8 mouse cellular contexts compared by ENCODE assay signal in the genomic region with DNA sequence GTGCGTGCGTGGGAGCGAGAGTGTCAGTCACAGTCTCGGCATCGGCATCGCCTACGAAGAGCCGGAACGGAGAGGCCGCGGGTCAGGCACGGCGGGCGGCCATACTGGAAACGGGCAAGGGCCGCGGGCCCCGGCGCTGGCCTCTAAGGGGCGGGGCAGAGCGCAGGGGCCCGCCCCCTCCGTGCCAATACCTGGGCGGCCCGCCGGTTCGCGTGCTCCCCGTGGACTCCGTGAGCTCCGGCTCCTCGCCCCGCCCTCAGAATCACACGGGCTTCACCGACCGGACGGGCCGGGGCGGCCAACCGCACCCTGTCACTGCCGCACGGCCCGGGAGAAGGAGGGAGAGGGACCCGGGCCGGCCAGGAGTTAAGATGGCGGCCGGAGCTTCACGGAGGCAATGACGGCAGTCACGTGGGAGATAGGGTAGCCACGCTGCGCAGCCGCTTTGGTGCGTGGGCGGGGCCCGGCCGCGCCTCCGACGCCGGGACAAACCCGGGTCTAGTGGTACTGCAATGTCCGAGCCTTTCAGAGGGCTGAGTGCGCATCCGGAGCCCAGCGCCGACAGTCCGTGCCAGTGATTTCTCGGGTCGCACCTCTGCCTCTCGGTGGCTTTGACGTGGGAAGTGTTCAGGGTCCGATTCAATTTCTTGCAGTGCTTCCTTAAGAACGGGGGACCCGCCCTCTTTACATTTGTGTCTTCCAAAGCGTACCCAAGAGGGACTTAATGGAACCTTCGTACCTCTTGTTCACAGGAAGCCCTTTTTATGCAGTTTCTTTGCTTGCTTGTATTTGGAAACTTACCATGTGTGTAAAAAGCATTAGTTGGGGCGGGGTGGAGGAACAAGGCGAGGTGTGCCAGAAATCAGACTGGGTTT. TPM values are rescaled to one million over a fixed set of nuclear protein-coding genes. Genes with fewer than 3 reads are reported as not detected.
DNase-seq lines count a peak whose midpoint lies in the region; ATAC-seq and TF ChIP-seq lines count a peak whose summit lies in the region.

No protein-coding gene starts in this region.

- peak overlapping the region; percentile 99 for H3K9ac ChIP-seq in embryonic facial prominence, embryonic 14.5 days (ENCODE audit: low read depth, low read length)
- H3K9ac ChIP-seq in limb, embryonic 14.5 days (ENCODE audit: low read depth, low read length, severe bottlenecking) = peak overlapping the region; percentile 95
- H3K9ac ChIP-seq in midbrain, postnatal 0 days (replicated peaks; ENCODE audit: low read length, poor library complexity, severe bottlenecking) = peak overlapping the region; percentile 97

- ATAC-seq in embryonic facial prominence, embryonic 14.5 days (ENCODE audit: low read depth) = peak; percentile 97
- ATAC-seq in limb, embryonic 14.5 days (ENCODE audit: low FRiP score, low read depth) = peak; percentile 97
- ATAC-seq in midbrain, postnatal 0 days (ENCODE audit: low FRiP score) = peak; percentile 98

- TF ChIP-seq POLR2A in limb, embryonic 14.5 days (IDR thresholded peaks at IDR 0.05; ENCODE audit: borderline replicate concordance, extremely low read depth, insufficient read depth, insufficient read length) = peak; percentile 90; the same call in 1 of the 2 replicates

- no peaks in the 10 kb centered on the region for H3K27me3 ChIP-seq in embryonic facial prominence, embryonic 14.5 days (replicated peaks; ENCODE audit: control insufficient read depth, insufficient read depth, low read length)
- no peaks in the 10 kb centered on the region for H3K27me3 ChIP-seq in limb, embryonic 14.5 days (ENCODE audit: control insufficient read depth, insufficient read depth, low read length)
- H3K27me3 ChIP-seq in midbrain, postnatal 0 days (ENCODE audit: insufficient read depth, low read length) = no peaks in the 10 kb centered on the region

- H3K4me1 ChIP-seq in embryonic facial prominence, embryonic 14.5 days (ENCODE audit: control insufficient read depth, insufficient read depth, low read length) = peaks cover 31% of the 10 kb centered on the region
- peaks cover 13% of the 10 kb centered on the region for H3K4me1 ChIP-seq in limb, embryonic 14.5 days (ENCODE audit: control insufficient read depth, insufficient read depth, low read length)
- H3K4me1 ChIP-seq in midbrain, postnatal 0 days (ENCODE audit: insufficient read depth, low read length) = peaks cover 16% of the 10 kb centered on the region; the same call in 1 of the 2 replicates

- peak overlapping the region; percentile 94 for H3K27ac ChIP-seq in embryonic facial prominence, embryonic 14.5 days (replicated peaks; ENCODE audit: low read depth, low read length)
- H3K27ac ChIP-seq in limb, embryonic 14.5 days (replicated peaks; ENCODE audit: low read depth, low read length) = peak overlapping the region; percentile 93
- peak overlapping the region; percentile 98 for H3K27ac ChIP-seq in midbrain, postnatal 0 days (ENCODE audit: low read depth, low read length)

- peak; percentile 90 for DNase-seq in 3T3-L1 (ENCODE audit: low read depth, low spot score)
- peak; percentile 73 to 85 for DNase-seq in adrenal gland, postnatal 4 days (ENCODE audit: low spot score in 2 of 2)
- DNase-seq in embryonic facial prominence, embryonic 14.5 days (ENCODE audit: low spot score) = peak; percentile 97
- DNase-seq in heart, adult 8-10 months (ENCODE audit: low spot score) = peak; percentile 92
- DNase-seq in kidney, adult 9 months = peak; percentile 95
- peak; percentile 93 for DNase-seq in limb, embryonic 14.5 days (ENCODE audit: low spot score)
- DNase-seq in midbrain, postnatal 0 days (ENCODE audit: low spot score) = peak; percentile 96
- DNase-seq in spleen, postnatal 14 days (ENCODE audit: low spot score in 2 of 2) = peak; percentile 83 to 89

- H3K9me3 ChIP-seq in embryonic facial prominence, embryonic 14.5 days (ENCODE audit: control insufficient read depth, low read length) = no peaks in the 10 kb centered on the region
- no peaks in the 10 kb centered on the region for H3K9me3 ChIP-seq in limb, embryonic 14.5 days (ENCODE audit: control insufficient read depth, low read length)
- no peaks in the 10 kb centered on the region for H3K9me3 ChIP-seq in midbrain, postnatal 0 days (ENCODE audit: low read length)

- under 1% methylated on average over 47 of the region's 79 CpGs for WGBS in embryonic facial prominence, embryonic 14.5 days
- WGBS in limb, embryonic 14.5 days = under 1% methylated on average over 57 of the region's 79 CpGs
- under 1% methylated on average over 67 of the region's 79 CpGs for WGBS in midbrain, postnatal 0 days

- H3K36me3 ChIP-seq in embryonic facial prominence, embryonic 14.5 days (ENCODE audit: control insufficient read depth, insufficient read depth, low read length) = no peaks in the 10 kb centered on the region
- no peaks in the 10 kb centered on the region for H3K36me3 ChIP-seq in limb, embryonic 14.5 days (ENCODE audit: control insufficient read depth, insufficient read depth, low read length)
- no peaks in the 10 kb centered on the region for H3K36me3 ChIP-seq in midbrain, postnatal 0 days (ENCODE audit: insufficient read depth, low read length)

- peak overlapping the region; percentile 63 for H3K4me2 ChIP-seq in embryonic facial prominence, embryonic 14.5 days (ENCODE audit: low read depth, low read length)
- H3K4me2 ChIP-seq in limb, embryonic 14.5 days (replicated peaks; ENCODE audit: low read depth, low read length, severe bottlenecking) = peak overlapping the region; percentile 44
- peak overlapping the region; percentile 64 for H3K4me2 ChIP-seq in midbrain, postnatal 0 days (ENCODE audit: low read depth, low read length, poor library complexity, severe bottlenecking)

- no peak for TF ChIP-seq CTCF in midbrain, postnatal 0 days (IDR thresholded peaks at IDR 0.05)

- H3K4me3 ChIP-seq in embryonic facial prominence, embryonic 14.5 days (ENCODE audit: low read depth, low read length) = peak overlapping the region; percentile 99
- peak overlapping the region; percentile 98 for H3K4me3 ChIP-seq in limb, embryonic 14.5 days (replicated peaks; ENCODE audit: low read length)
- peak overlapping the region; percentile 98 for H3K4me3 ChIP-seq in midbrain, postnatal 0 days (ENCODE audit: low read depth, low read length)

RNA-seq across cellular contexts. Expression of gene Tmem131, which starts 3.7 kb away (rescaled TPM):
- 10 to 100 TPM; 48.9 to 52.5 TPM for total RNA-seq in adrenal gland, postnatal 4 days (2021)
- polyA plus RNA-seq in embryonic facial prominence, embryonic 14.5 days (2014; fragmentation: Nextera tagmentation; extraction: Ambion mirVana) = 21.3 and 22.4 TPM in 2 replicates
- total RNA-seq in heart, adult 8-10 months (2022) = 10 to 100 TPM; 23.0 to 31.0 (median 28.3) TPM
- polyA plus RNA-seq in limb, embryonic 14.5 days (2012; rRNA removed) = 42.3 and 45.5 TPM in 2 replicates
- polyA plus RNA-seq in limb, embryonic 14.5 days (2014; fragmentation: Nextera tagmentation; extraction: Ambion mirVana) = 22.5 and 23.1 TPM in 2 replicates
- total RNA-seq in midbrain, postnatal 0 days (2014; rRNA removed) = 25.8 and 36.8 TPM in 2 replicates
- 8.6 and 11.1 TPM in 2 replicates for polyA plus RNA-seq in midbrain, postnatal 0 days (2015; fragmentation: Nextera tagmentation; extraction: Ambion mirVana)

Comparison
In these comparisons a context has a peak if more than half of its experiments do, and no peak if none do; other contexts are left out.
1. Peak in every context shown above with its lines: DNase-seq, ATAC-seq, H3K4me3 ChIP-seq and H3K27ac ChIP-seq.